Comparison of ENCODE assay signal across 9 mouse cellular contexts in genomic region chr1:170900799-170901467, GRCm38 (mm10). TPM values are rescaled to one million over a fixed set of nuclear protein-coding genes. Genes with fewer than 3 reads are reported as not detected.
DNase-seq lines count a peak whose midpoint lies in the region; ATAC-seq and TF ChIP-seq lines count a peak whose summit lies in the region.
"Had no signal": no experiment of that assay in that cellular context is flagged by ENCODE, and none has a peak within 500 bp of the region (broad histone marks: within the 10 kb centered on the region; RNA-seq: fewer than 3 reads in every experiment).

No protein-coding gene starts in this region.

- 33% methylated on average over 10 of the region's 10 CpGs for WGBS in embryonic facial prominence, embryonic 13.5 days
- 34% methylated on average over 10 of the region's 10 CpGs for WGBS in hindbrain, postnatal 0 days
- 31% methylated on average over 10 of the region's 10 CpGs for WGBS in limb, embryonic 13.5 days
- WGBS in midbrain, embryonic 15.5 days, result 29% methylated on average over 10 of the region's 10 CpGs

- H3K4me3 ChIP-seq in embryonic facial prominence, embryonic 13.5 days, result no peak overlapping the region
- no peak overlapping the region for H3K4me3 ChIP-seq in hindbrain, postnatal 0 days (ENCODE audit: low read length)
- no peak overlapping the region for H3K4me3 ChIP-seq in limb, embryonic 13.5 days
- no peak overlapping the region for H3K4me3 ChIP-seq in midbrain, embryonic 15.5 days

- POLR2A ChIA-PET in Patski (lab: Charles Lee), result no interaction called here

- no peak overlapping the region for H3K27ac ChIP-seq in embryonic facial prominence, embryonic 13.5 days
- no peak overlapping the region for H3K27ac ChIP-seq in hindbrain, postnatal 0 days
- H3K27ac ChIP-seq in limb, embryonic 13.5 days, result no peak overlapping the region
- H3K27ac ChIP-seq in midbrain, embryonic 15.5 days, result no peak overlapping the region

- peak; percentile 42 for TF ChIP-seq CTCF in Patski (IDR thresholded peaks at IDR 0.05)
- TF ChIP-seq CTCF in hindbrain, postnatal 0 days (IDR thresholded peaks at IDR 0.05; ENCODE audit: low read depth), result peak; percentile 62

- H3K27me3 ChIP-seq in Patski, result peaks cover 5% of the 10 kb centered on the region
- H3K27me3 ChIP-seq in embryonic facial prominence, embryonic 13.5 days, result peaks cover 33% of the 10 kb centered on the region
- peaks cover 3% of the 10 kb centered on the region; the same call in 1 of the 2 replicates for H3K27me3 ChIP-seq in hindbrain, postnatal 0 days (ENCODE audit: insufficient read depth, low read length)
- H3K27me3 ChIP-seq in limb, embryonic 13.5 days, result peaks cover 37% of the 10 kb centered on the region
- peaks cover 3% of the 10 kb centered on the region; the same call in 1 of the 2 replicates for H3K27me3 ChIP-seq in midbrain, embryonic 15.5 days (replicated peaks)

- CTCF ChIA-PET in Patski (lab: Charles Lee), result interaction anchor here (1.3 to 4.2 kb wide), 4 partner anchors 12 to 96 kb away, joined by 4 to 28 read pairs (median 8); partner anchors contain the start of genes Fcrla and Fcrlb

- no peaks in the 10 kb centered on the region for H3K9me3 ChIP-seq in embryonic facial prominence, embryonic 13.5 days
- no peaks in the 10 kb centered on the region for H3K9me3 ChIP-seq in hindbrain, postnatal 0 days (ENCODE audit: low read length)
- no peaks in the 10 kb centered on the region; the same call in 1 of the 2 replicates for H3K9me3 ChIP-seq in limb, embryonic 13.5 days
- H3K9me3 ChIP-seq in midbrain, embryonic 15.5 days, result no peaks in the 10 kb centered on the region

- peak; percentile 87 for DNase-seq in heart, adult 11 months
- DNase-seq in heart, postnatal 25 days (ENCODE audit: low spot score), result no peak
- no peak for DNase-seq in Patski (ENCODE audit: low read depth, low spot score)
- DNase-seq in hindbrain, postnatal 0 days (ENCODE audit: low spot score), result peak; percentile 84
- DNase-seq in telencephalon, adult 2 months (ENCODE audit: low read depth, low spot score), result peak; percentile 44

- H3K36me3 ChIP-seq in embryonic facial prominence, embryonic 13.5 days, result no peaks in the 10 kb centered on the region
- H3K36me3 ChIP-seq in hindbrain, postnatal 0 days (ENCODE audit: insufficient read depth, low read length), result no peaks in the 10 kb centered on the region
- no peaks in the 10 kb centered on the region for H3K36me3 ChIP-seq in limb, embryonic 13.5 days
- H3K36me3 ChIP-seq in midbrain, embryonic 15.5 days (replicated peaks), result no peaks in the 10 kb centered on the region

- in situ Hi-C loops in Patski (cut with MboI; ENCODE audit: low pct_unique_long_range_greater_than_20kb), result no loop called here

- no peak overlapping the region for H3K9ac ChIP-seq in embryonic facial prominence, embryonic 13.5 days
- no peak overlapping the region for H3K9ac ChIP-seq in hindbrain, postnatal 0 days (replicated peaks; ENCODE audit: low read length)
- no peak overlapping the region for H3K9ac ChIP-seq in limb, embryonic 13.5 days
- H3K9ac ChIP-seq in midbrain, embryonic 15.5 days, result no peak overlapping the region

- intact Hi-C loops in heart, postnatal 25 days (cut with DNase I), result loop anchor here (1.0 kb wide), 2 partner anchors 91 to 95 kb away; no protein-coding TSS in a partner anchor

- no peaks in the 10 kb centered on the region for H3K4me1 ChIP-seq in embryonic facial prominence, embryonic 13.5 days
- no peaks in the 10 kb centered on the region for H3K4me1 ChIP-seq in hindbrain, postnatal 0 days (ENCODE audit: insufficient read depth, low read length)
- H3K4me1 ChIP-seq in limb, embryonic 13.5 days, result no peaks in the 10 kb centered on the region; the same call in 1 of the 2 replicates
- H3K4me1 ChIP-seq in midbrain, embryonic 15.5 days, result no peaks in the 10 kb centered on the region

- peak overlapping the region; percentile 21 for H3K4me2 ChIP-seq in embryonic facial prominence, embryonic 13.5 days
- H3K4me2 ChIP-seq in hindbrain, postnatal 0 days (ENCODE audit: low read depth, low read length), result peak overlapping the region; percentile 11; the same call in 1 of the 2 replicates
- 0 out of 2 replicates have a peak overlapping the region, but pooled peaks have one; percentile 19 for H3K4me2 ChIP-seq in limb, embryonic 13.5 days (replicated peaks)
- peak overlapping the region; percentile 7; the same call in 1 of the 2 replicates for H3K4me2 ChIP-seq in midbrain, embryonic 15.5 days

- ATAC-seq in Patski, result no peak
- ATAC-seq in embryonic facial prominence, embryonic 13.5 days (ENCODE audit: insufficient number of reproducible peaks, insufficient read depth, low FRiP score, low TSS enrichment, low read depth), result no peak
- ATAC-seq in hindbrain, postnatal 0 days, result peak; percentile 54; the same call in 1 of the 2 replicates
- no peak for ATAC-seq in limb, embryonic 13.5 days (ENCODE audit: low FRiP score, low read depth)
- peak; percentile 50; the same call in 1 of the 2 replicates for ATAC-seq in midbrain, embryonic 15.5 days (replicated peaks)

RNA-seq across cellular contexts. Expression of gene Fcrlb, which starts 11.8 kb away (rescaled TPM):
- not detected for total RNA-seq in heart, postnatal 25 days (2021)
- polyA plus RNA-seq in Patski (2021), result 0.22 TPM
- not detected in 2 replicates for polyA plus RNA-seq in embryonic facial prominence, embryonic 13.5 days (2015; fragmentation: Nextera tagmentation; extraction: Ambion mirVana)
- 0.68 and 0.86 TPM in 2 replicates for total RNA-seq in hindbrain, postnatal 0 days (2014; rRNA removed)
- 1.0 and 1.4 TPM in 2 replicates for polyA plus RNA-seq in hindbrain, postnatal 0 days (2015; fragmentation: Nextera tagmentation; extraction: Ambion mirVana)
- 0.11 TPM in 1 of 2 replicates, not detected in the other for polyA plus RNA-seq in limb, embryonic 13.5 days (2015; fragmentation: Nextera tagmentation; extraction: Ambion mirVana)
- polyA plus RNA-seq in midbrain, embryonic 15.5 days (2015; fragmentation: Nextera tagmentation; extraction: Ambion mirVana), result 0.65 and 0.97 TPM in 2 replicates
- total RNA-seq: adrenal gland, postnatal 36 days had no signal

RNA-seq across cellular contexts. Expression of gene Dusp12, which starts 15.6 kb away (rescaled TPM):
- total RNA-seq in heart, postnatal 25 days (2021), result 1 to 10 TPM; 6.7 to 7.0 TPM
- 27.3 TPM for polyA plus RNA-seq in Patski (2021)
- 52.3 and 54.4 TPM in 2 replicates for polyA plus RNA-seq in embryonic facial prominence, embryonic 13.5 days (2015; fragmentation: Nextera tagmentation; extraction: Ambion mirVana)
- 25.4 and 40.4 TPM in 2 replicates for total RNA-seq in hindbrain, postnatal 0 days (2014; rRNA removed)
- polyA plus RNA-seq in hindbrain, postnatal 0 days (2015; fragmentation: Nextera tagmentation; extraction: Ambion mirVana), result 32.0 and 34.4 TPM in 2 replicates
- 50.5 and 56.6 TPM in 2 replicates for polyA plus RNA-seq in limb, embryonic 13.5 days (2015; fragmentation: Nextera tagmentation; extraction: Ambion mirVana)
- polyA plus RNA-seq in midbrain, embryonic 15.5 days (2015; fragmentation: Nextera tagmentation; extraction: Ambion mirVana), result 42.2 and 54.0 TPM in 2 replicates

RNA-seq across cellular contexts. Expression of gene Gm26620, which starts 16.1 kb away (rescaled TPM):
- under 1 TPM; 0.31 to 0.34 TPM for total RNA-seq in heart, postnatal 25 days (2021)
- polyA plus RNA-seq in Patski (2021), result 0.26 TPM
- 0.42 and 0.83 TPM in 2 replicates for polyA plus RNA-seq in embryonic facial prominence, embryonic 13.5 days (2015; fragmentation: Nextera tagmentation; extraction: Ambion mirVana)
- 0.52 TPM in 1 of 2 replicates, not detected in the other for total RNA-seq in hindbrain, postnatal 0 days (2014; rRNA removed)
- 0.86 and 1.5 TPM in 2 replicates for polyA plus RNA-seq in hindbrain, postnatal 0 days (2015; fragmentation: Nextera tagmentation; extraction: Ambion mirVana)
- 1.1 and 1.8 TPM in 2 replicates for polyA plus RNA-seq in limb, embryonic 13.5 days (2015; fragmentation: Nextera tagmentation; extraction: Ambion mirVana)
- polyA plus RNA-seq in midbrain, embryonic 15.5 days (2015; fragmentation: Nextera tagmentation; extraction: Ambion mirVana), result 0.49 and 0.76 TPM in 2 replicates

RNA-seq across cellular contexts. Expression of gene Fcrla, which starts 26.4 kb away (rescaled TPM):
- total RNA-seq in heart, postnatal 25 days (2021), result under 1 TPM; 0.45 to 0.73 TPM
- not detected for polyA plus RNA-seq in Patski (2021)
- not detected in 2 replicates for polyA plus RNA-seq in embryonic facial prominence, embryonic 13.5 days (2015; fragmentation: Nextera tagmentation; extraction: Ambion mirVana)
- total RNA-seq in hindbrain, postnatal 0 days (2014; rRNA removed), result not detected in 2 replicates
- polyA plus RNA-seq in hindbrain, postnatal 0 days (2015; fragmentation: Nextera tagmentation; extraction: Ambion mirVana), result not detected in 2 replicates
- polyA plus RNA-seq in limb, embryonic 13.5 days (2015; fragmentation: Nextera tagmentation; extraction: Ambion mirVana), result not detected in 2 replicates
- not detected in 2 replicates for polyA plus RNA-seq in midbrain, embryonic 15.5 days (2015; fragmentation: Nextera tagmentation; extraction: Ambion mirVana)

RNA-seq across cellular contexts. Expression of gene Atf6, which starts 33.4 kb away (rescaled TPM):
- total RNA-seq in heart, postnatal 25 days (2021), result 10 to 100 TPM; 56.5 to 58.9 TPM
- polyA plus RNA-seq in Patski (2021), result 51.2 TPM
- 7.3 and 7.8 TPM in 2 replicates for polyA plus RNA-seq in embryonic facial prominence, embryonic 13.5 days (2015; fragmentation: Nextera tagmentation; extraction: Ambion mirVana)
- 15.7 and 17.8 TPM in 2 replicates for total RNA-seq in hindbrain, postnatal 0 days (2014; rRNA removed)
- polyA plus RNA-seq in hindbrain, postnatal 0 days (2015; fragmentation: Nextera tagmentation; extraction: Ambion mirVana), result 6.1 and 6.3 TPM in 2 replicates
- polyA plus RNA-seq in limb, embryonic 13.5 days (2015; fragmentation: Nextera tagmentation; extraction: Ambion mirVana), result 7.8 and 8.2 TPM in 2 replicates
- 7.7 and 8.3 TPM in 2 replicates for polyA plus RNA-seq in midbrain, embryonic 15.5 days (2015; fragmentation: Nextera tagmentation; extraction: Ambion mirVana)

Comparison
In these comparisons a context has a peak if more than half of its experiments do, and no peak if none do; other contexts are left out.
1. DNase-seq: peak in heart, adult 11 months (single experiment), hindbrain, postnatal 0 days (single experiment) and telencephalon, adult 2 months (single experiment); none in heart, postnatal 25 days (single experiment) and Patski (single experiment).
2. ATAC-seq: peak in hindbrain, postnatal 0 days (single experiment) and midbrain, embryonic 15.5 days (single experiment); none in Patski (single experiment), embryonic facial prominence, embryonic 13.5 days (single experiment) and limb, embryonic 13.5 days (single experiment).
3. Peak in every context shown above with its lines, with median percentiles within 50 percentile points of each other: H3K4me2 ChIP-seq.